Mouse (Mus musculus) forebrain, embryonic 12.5 days (tissue): ENCODE data around the gene Zfp598. TPM values are rescaled to one million over a fixed set of nuclear protein-coding genes. Genes with fewer than 3 reads are reported as not detected.
A peak's percentile ranks its signal among the peaks of the same experiment; 100 is the strongest.

Experiments used
- ATAC-seq: fragments of 200-750 bp; cut with Nextera tagmentation; 2 replicates; pipeline ENCODE4 v1.8.0; 2017; ENCODE audit warnings: moderate TSS enrichment; ENCODE audit not compliant: low FRiP score
- H3K27ac ChIP-seq: fragments of 300-500 bp; sonication (generic); 2 replicates; pipeline ENCODE4 v1.5.1; 2016; ENCODE audit warnings: mild to moderate bottlenecking
- H3K27me3 ChIP-seq: fragments of 300-500 bp; sonication (generic); 2 replicates; pipeline ENCODE4 v1.6.1; 2016; ENCODE audit warnings: mild to moderate bottlenecking
- H3K36me3 ChIP-seq: fragments of 300-500 bp; sonication (generic); replicated peaks from 2 replicates; pipeline ENCODE4 v1.6.1; 2016; ENCODE audit warnings: mild to moderate bottlenecking
- H3K4me1 ChIP-seq: fragments of 300-500 bp; sonication (generic); 2 replicates; pipeline ENCODE4 v1.6.1; 2016
- H3K4me2 ChIP-seq: fragments of 300-500 bp; sonication (generic); 2 replicates; pipeline ENCODE4 v1.6.1; 2016; ENCODE audit warnings: mild to moderate bottlenecking, moderate library complexity
- H3K4me3 ChIP-seq: fragments of 300-500 bp; sonication (generic); replicated peaks from 2 replicates; pipeline ENCODE4 v1.5.1; 2016; ENCODE audit warnings: mild to moderate bottlenecking
- H3K9ac ChIP-seq: fragments of 300-500 bp; sonication (generic); 2 replicates; pipeline ENCODE4 v1.6.1; 2016; ENCODE audit warnings: mild to moderate bottlenecking
- H3K9me3 ChIP-seq: fragments of 300-500 bp; sonication (generic); 2 replicates; pipeline ENCODE4 v1.6.1; 2016
- WGBS: fragments of 180-500 bp; shearing (Covaris S2); methylation state at CpG from one replicate; pipeline ENCODE4 v1.1.7; 2016; 5-methylcytosine and 5-hydroxymethylcytosine counted together
- polyA plus RNA-seq: library from polyadenylated mRNA; unstranded; fragments of >200 nt; fragmentation: Nextera tagmentation; extraction: Ambion mirVana; gene quantifications from 2 replicates; pipeline ENCODE4 v1.2.1, GENCODE M21; 2016

Gene Zfp598
- polyA plus RNA-seq, 1 experiment from 2014 or later = 25.5 TPM

- Histone ChIP-seq H3K4me2 (peak overlapping the region; percentile 86), H3K9ac (peak overlapping the region; percentile 99), H3K4me1 (peaks cover 38% of the 10 kb centered on the region), H3K4me3 (0 out of 2 replicates have a peak overlapping the region, but pooled peaks have one; percentile 99), H3K27ac (no peak overlapping the region), H3K36me3 (no peaks in the 10 kb centered on the region; the same call in 1 of the 2 replicates), H3K27me3 (no peaks in the 10 kb centered on the region), H3K9me3 (no peaks in the 10 kb centered on the region)
- no peak for ATAC-seq
- WGBS = 78% methylated on average over 5 of the region's 5 CpGs
Measured at GRCm38 (mm10) chr17:24671346-24671745, 1.9 kb downstream of the Zfp598 start.

GRCm38 (mm10) chr17:24672141-24672540, 2.7 kb downstream of the Zfp598 start:
- WGBS = 36% methylated on average over 5 of the region's 5 CpGs
- 0 out of 2 replicates have a peak overlapping the region, but pooled peaks have one; percentile 13 for H3K9ac ChIP-seq

DNA sequence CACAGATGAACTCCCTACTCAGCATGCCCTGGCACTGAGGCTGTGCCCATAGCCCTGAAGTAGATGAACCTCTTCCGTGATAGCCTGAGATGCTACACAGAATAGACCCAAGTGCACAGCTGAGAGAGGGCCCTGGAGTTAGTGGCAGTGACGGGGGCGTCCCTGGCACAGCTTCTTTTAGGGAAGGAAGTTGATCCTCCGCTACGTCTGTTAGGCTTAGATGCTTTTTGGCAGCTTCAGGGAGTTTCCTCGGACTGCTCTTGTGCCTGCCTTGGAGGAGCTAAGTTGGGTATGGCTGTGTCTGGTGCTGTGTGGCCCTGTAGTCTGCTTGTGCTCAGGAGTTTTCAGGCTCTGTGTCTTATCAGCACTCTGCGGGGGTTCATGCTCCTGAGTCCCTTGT, 4.8 kb downstream of the Zfp598 start:
- no peak for ATAC-seq
- H3K4me3 ChIP-seq = no peak overlapping the region

More at GRCm38 (mm10) chr17:24672141-24672540, 2.7 kb downstream of the Zfp598 start:
- Histone ChIP-seq H3K36me3 (peaks cover 7% of the 10 kb centered on the region), H3K4me1 (peaks cover 38% of the 10 kb centered on the region), H3K4me2 (no peak overlapping the region), H3K4me3 (no peak overlapping the region), H3K9me3 (no peaks in the 10 kb centered on the region), H3K27me3 (no peaks in the 10 kb centered on the region), H3K27ac (no peak overlapping the region)
- no peak for ATAC-seq

GRCm38 (mm10) chr17:24676187-24676586, 6.7 kb downstream of the Zfp598 start:
- Histone ChIP-seq H3K4me2 (no peak overlapping the region), H3K4me3 (no peak overlapping the region), H3K9ac (no peak overlapping the region), H3K27ac (no peak overlapping the region), H3K36me3 (peaks cover 48% of the 10 kb centered on the region), H3K4me1 (peaks cover 20% of the 10 kb centered on the region), H3K9me3 (no peaks in the 10 kb centered on the region), H3K27me3 (no peaks in the 10 kb centered on the region)
- 51% methylated on average over 2 of the region's 2 CpGs for WGBS
- peak; percentile 44; the same call in 1 of the 2 replicates for ATAC-seq

More for the DNA sequence above, 4.8 kb downstream of the Zfp598 start:
- WGBS = 93% methylated on average over 7 of the region's 7 CpGs
- no peak overlapping the region for H3K27ac ChIP-seq
- no peaks in the 10 kb centered on the region for H3K9me3 ChIP-seq
- H3K36me3 ChIP-seq = peaks cover 29% of the 10 kb centered on the region
- H3K4me1 ChIP-seq = peaks cover 33% of the 10 kb centered on the region
- no peak overlapping the region for H3K4me2 ChIP-seq
- 0 out of 2 replicates have a peak overlapping the region, but pooled peaks have one; percentile 2 for H3K9ac ChIP-seq
- no peaks in the 10 kb centered on the region for H3K27me3 ChIP-seq

DNA sequence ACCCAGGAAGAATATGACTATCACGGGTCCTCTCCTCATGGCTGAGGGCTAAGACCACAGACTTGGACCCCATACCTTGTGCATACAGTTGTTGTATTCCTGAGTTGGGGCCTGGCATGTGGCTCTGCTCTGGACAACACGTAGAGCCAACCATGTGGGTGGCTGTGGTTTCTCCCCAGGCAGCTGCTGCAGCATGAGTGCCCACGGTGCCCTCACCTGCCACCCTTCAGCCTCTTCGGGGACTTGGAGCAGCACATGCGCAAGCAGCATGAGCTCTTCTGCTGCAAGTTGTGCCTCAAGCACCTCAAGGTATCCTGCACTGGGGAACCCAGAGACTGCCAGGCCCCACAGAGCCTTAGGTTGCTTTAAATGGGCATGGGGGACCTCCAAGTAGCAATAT, 7.4 kb downstream of the Zfp598 start:
- peaks cover 55% of the 10 kb centered on the region for H3K36me3 ChIP-seq
- H3K9ac ChIP-seq = no peak overlapping the region
- H3K4me1 ChIP-seq = peaks cover 13% of the 10 kb centered on the region
- no peaks in the 10 kb centered on the region for H3K9me3 ChIP-seq
- no peaks in the 10 kb centered on the region for H3K27me3 ChIP-seq
- no peak overlapping the region for H3K27ac ChIP-seq
- 94% methylated on average over 5 of the region's 5 CpGs for WGBS
- no peak overlapping the region for H3K4me2 ChIP-seq
- no peak for ATAC-seq
- no peak overlapping the region for H3K4me3 ChIP-seq

- Histone ChIP-seq H3K9ac (no peak overlapping the region), H3K27ac (no peak overlapping the region), H3K9me3 (no peaks in the 10 kb centered on the region), H3K4me3 (no peak overlapping the region), H3K27me3 (no peaks in the 10 kb centered on the region), H3K4me2 (no peak overlapping the region), H3K4me1 (peaks cover 6% of the 10 kb centered on the region; the same call in 1 of the 2 replicates), H3K36me3 (peaks cover 62% of the 10 kb centered on the region)
- 94% methylated on average over 24 of the region's 24 CpGs for WGBS
- no peak for ATAC-seq
Measured at GRCm38 (mm10) chr17:24677500-24678080, 8.1 kb downstream of the Zfp598 start.

GRCm38 (mm10) chr17:24686514-24686913, 17.0 kb downstream of the Zfp598 start:
- peak overlapping the region; percentile 27; the same call in 1 of the 2 replicates for H3K4me2 ChIP-seq
- no peak overlapping the region for H3K9ac ChIP-seq
- no peak overlapping the region for H3K4me3 ChIP-seq
- H3K27ac ChIP-seq = no peak overlapping the region
- H3K9me3 ChIP-seq = no peaks in the 10 kb centered on the region
- no peak for ATAC-seq
- WGBS = 23% methylated on average over 16 of the region's 16 CpGs
- H3K27me3 ChIP-seq = peaks cover 52% of the 10 kb centered on the region
- peaks cover 11% of the 10 kb centered on the region for H3K36me3 ChIP-seq
- peaks cover 33% of the 10 kb centered on the region for H3K4me1 ChIP-seq

DNA sequence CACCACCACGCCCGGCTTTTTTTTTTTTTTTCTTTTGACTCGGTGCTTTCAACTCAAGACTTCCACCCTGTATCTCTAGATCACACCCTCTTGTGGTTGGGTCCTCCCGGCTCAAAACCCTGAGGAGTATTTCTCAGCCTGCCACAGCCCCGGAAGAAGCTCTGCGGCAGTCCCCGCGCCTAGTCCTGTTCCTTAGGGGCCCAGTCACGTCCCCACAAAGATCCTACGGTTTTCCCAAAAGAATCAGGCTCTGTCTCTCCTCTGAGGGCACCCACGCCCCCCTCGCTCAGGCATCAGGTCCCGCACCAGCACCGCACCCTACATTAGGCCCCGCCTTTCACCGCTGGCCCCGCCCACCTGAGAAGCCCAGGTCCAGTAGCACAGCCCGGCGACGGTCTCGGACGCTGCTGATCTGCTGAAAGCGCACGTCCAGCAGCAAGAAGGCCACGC, 17.7 kb downstream of the Zfp598 start:
- no peaks in the 10 kb centered on the region for H3K9me3 ChIP-seq
- 3% methylated on average over 25 of the region's 25 CpGs for WGBS
- H3K36me3 ChIP-seq = peaks cover 7% of the 10 kb centered on the region
- peak overlapping the region; percentile 30 for H3K4me3 ChIP-seq
- peak overlapping the region; percentile 52 for H3K4me2 ChIP-seq
- H3K9ac ChIP-seq = no peak overlapping the region; the same call in 1 of the 2 replicates
- ATAC-seq = no peak
- H3K4me1 ChIP-seq = peaks cover 33% of the 10 kb centered on the region
- no peak overlapping the region for H3K27ac ChIP-seq
- peaks cover 52% of the 10 kb centered on the region for H3K27me3 ChIP-seq

GRCm38 (mm10) chr17:24687599-24687998, 18.1 kb downstream of the Zfp598 start:
- Histone ChIP-seq H3K27ac (no peak overlapping the region), H3K9me3 (no peaks in the 10 kb centered on the region), H3K27me3 (peaks cover 52% of the 10 kb centered on the region), H3K9ac (no peak overlapping the region; the same call in 1 of the 2 replicates), H3K4me1 (peaks cover 33% of the 10 kb centered on the region), H3K36me3 (peaks cover 7% of the 10 kb centered on the region), H3K4me3 (peak overlapping the region; percentile 30), H3K4me2 (peak overlapping the region; percentile 52)
- ATAC-seq = no peak
- WGBS = 19% methylated on average over 23 of the region's 23 CpGs

GRCm38 (mm10) chr17:24689251-24690081, 20.0 kb downstream of the Zfp598 start, which contains the start of gene Syngr3:
TSS of gene Syngr3 (minus strand) at chr17:24689955.
- WGBS = 1% methylated on average over 53 of the region's 55 CpGs
- Histone ChIP-seq H3K4me2 (peak within 1 kb of the TSS; percentile 86), H3K27me3 (peaks cover 52% of the 10 kb centered on the region)

GRCm38 (mm10) chr17:24692385-24692784, 22.9 kb downstream of the Zfp598 start:
- H3K36me3 ChIP-seq = peaks cover 15% of the 10 kb centered on the region
- no peaks in the 10 kb centered on the region for H3K9me3 ChIP-seq
- no peak overlapping the region for H3K4me2 ChIP-seq
- peaks cover 47% of the 10 kb centered on the region for H3K4me1 ChIP-seq
- peaks cover 38% of the 10 kb centered on the region for H3K27me3 ChIP-seq
- ATAC-seq = no peak
- 85% methylated on average over 5 of the region's 5 CpGs for WGBS
- H3K9ac ChIP-seq = no peak overlapping the region
- H3K4me3 ChIP-seq = no peak overlapping the region
- H3K27ac ChIP-seq = no peak overlapping the region

More at GRCm38 (mm10) chr17:24689251-24690081, 20.0 kb downstream of the Zfp598 start, which contains the start of gene Syngr3:
- H3K27ac ChIP-seq = peak within 1 kb of the TSS; percentile 47; the same call in 1 of the 2 replicates
- peaks cover 35% of the 10 kb centered on the region for H3K4me1 ChIP-seq
- peak within 1 kb of the TSS; percentile 77 for H3K9ac ChIP-seq
- H3K4me3 ChIP-seq = peak within 1 kb of the TSS; percentile 64
- ATAC-seq = peak; percentile 59
- peaks cover 15% of the 10 kb centered on the region for H3K36me3 ChIP-seq
- H3K9me3 ChIP-seq = no peaks in the 10 kb centered on the region

DNA sequence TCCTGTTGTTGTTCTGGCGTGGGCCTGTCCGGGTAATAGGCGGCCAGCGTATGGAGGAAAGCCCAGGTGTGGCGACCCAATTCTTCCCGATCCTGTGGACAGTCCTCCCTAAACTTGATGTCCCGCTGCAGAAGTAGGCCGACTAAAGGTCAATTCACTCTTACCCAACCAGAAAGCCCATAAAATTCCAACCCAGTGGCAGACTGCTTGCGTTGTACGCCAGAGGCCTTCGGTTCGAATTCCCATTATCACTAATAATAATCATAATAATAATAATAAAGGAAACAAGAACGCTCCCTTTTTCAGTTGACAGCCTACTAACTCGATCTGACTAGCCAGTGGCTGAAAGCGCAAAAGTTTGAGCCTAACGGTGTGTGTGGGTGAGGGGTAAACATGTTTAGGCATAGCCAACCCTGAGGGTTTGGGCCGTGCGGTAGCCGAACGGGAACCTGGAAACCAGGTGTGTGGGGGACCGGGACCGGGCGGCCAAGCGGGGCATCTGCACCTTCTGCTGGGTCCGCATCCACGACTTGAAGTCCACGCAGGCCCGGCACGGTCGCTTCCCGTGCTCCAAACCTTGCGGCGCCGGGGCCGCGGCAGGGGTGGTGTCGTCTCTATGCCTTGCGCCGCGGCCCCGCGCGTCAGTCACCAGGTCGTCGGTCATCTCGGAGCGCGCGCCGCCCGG, 26.0 kb downstream of the Zfp598 start:
- ATAC-seq = peak; percentile 50
- Histone ChIP-seq H3K9ac (peak overlapping the region; percentile 85), H3K4me3 (peak overlapping the region; percentile 83), H3K27ac (peak overlapping the region; percentile 90), H3K36me3 (peaks cover 26% of the 10 kb centered on the region), H3K4me2 (peak overlapping the region; percentile 78), H3K9me3 (no peaks in the 10 kb centered on the region), H3K27me3 (peaks cover 8% of the 10 kb centered on the region), H3K4me1 (peaks cover 35% of the 10 kb centered on the region)
- 7% methylated on average over 51 of the region's 51 CpGs for WGBS
